Mouse (Mus musculus) thymus, postnatal 0 days (tissue): ENCODE measurements around the gene Glb1l3. TPM values are rescaled to one million over a fixed set of nuclear protein-coding genes. Genes with fewer than 3 reads are reported as not detected.
"Not testable (repeated sequence)": the region's sequence is repeated elsewhere in the genome, so short reads cannot be mapped to it uniquely, and the experiment has no call there.

ENCODE experiments used
- DNase-seq: peaks from one replicate; pipeline ENCODE4 v3.0.0-alpha.2; 2015; ENCODE audit warnings: low spot score
- polyA plus RNA-seq: library from polyadenylated mRNA; unstranded; fragments of >200 nt; fragmentation: Nextera tagmentation; extraction: Ambion mirVana; gene quantifications from 2 replicates; pipeline ENCODE4 v1.2.1, GENCODE M21; 2015

Glb1l3 gene
- not detected in 2 replicates for polyA plus RNA-seq

DNA sequence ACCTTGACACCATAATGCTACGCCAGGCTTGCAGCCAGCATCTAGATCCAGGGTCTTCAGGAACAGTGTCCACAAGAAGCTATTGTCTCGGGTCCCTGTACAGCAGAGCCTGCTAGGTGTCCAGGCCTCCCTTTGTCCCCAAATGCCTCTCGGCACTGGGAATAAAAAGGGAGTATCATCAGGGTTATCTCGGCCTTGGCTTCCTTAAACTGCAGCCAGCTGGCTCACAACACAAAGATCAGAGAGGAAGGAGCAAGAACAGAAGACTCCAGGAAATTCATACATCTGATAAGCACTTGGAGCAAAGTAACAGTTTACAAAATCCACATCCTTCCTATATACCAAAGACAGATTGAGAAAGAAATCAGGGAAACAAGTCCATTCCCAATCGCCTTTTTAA lies at the start of gene Glb1l3:
Gene Glb1l3 (minus strand): TSS at position 140 of the 400 bp plus-strand sequence.
- no peak for DNase-seq

DNA sequence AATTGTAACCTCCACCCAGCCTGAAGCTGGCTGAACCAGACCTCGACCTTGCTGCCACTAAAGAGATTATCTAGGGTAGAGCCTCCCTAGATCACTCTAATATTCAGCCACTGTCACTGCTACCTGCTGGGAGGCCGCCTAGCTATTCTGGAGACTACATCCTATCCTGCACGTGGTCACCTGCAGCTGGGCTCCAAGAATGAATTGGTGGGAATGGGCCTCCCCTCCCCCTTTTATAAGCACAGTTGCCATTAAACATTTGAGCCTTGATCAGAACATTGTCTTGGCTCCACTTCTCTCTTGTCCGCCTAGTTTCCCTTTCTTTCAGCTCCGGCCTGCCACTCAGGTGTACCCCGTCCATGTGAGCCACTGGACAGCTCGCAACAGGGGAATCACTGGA lies 9.2 kb upstream of the Glb1l3 start:
- not testable (repeated sequence) for DNase-seq

DNA sequence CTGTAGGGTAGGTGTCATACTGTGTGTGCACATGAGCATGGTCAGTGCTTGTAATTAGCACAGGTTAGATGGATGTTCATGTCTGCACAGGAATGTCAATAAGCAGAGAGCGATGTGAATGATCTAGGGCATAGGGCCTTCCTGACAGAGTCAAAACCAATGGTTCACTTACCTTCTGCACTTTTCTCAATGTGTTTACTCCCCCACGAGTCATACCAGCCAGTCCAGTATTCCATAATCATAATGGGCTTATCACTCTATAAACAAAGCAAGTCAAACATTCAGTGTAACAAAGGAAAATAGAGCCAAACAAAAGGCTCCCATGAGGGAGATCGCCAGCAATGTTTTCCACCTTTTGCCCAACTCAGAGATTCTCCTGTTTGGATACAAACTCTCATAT lies 29.6 kb downstream of the Glb1l3 start:
- DNase-seq = no peak

DNA sequence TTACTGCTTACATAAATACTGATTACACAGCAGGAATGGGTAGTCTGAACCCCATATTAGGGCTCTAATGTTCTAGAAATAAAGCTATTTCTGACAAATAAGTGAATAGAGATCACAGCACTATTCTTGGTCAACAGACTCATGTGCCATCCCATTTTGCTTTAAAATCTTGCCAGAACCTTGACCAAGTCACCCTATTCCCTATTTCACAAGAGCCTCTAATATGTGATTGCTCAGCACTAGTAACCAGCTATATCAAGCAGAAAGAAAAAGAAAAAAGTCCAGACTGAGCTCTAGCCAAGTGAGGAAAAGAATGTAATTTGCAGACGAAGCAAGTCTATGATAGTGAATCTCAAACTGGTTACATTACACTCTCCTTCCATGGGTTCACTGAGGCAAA lies 40.7 kb downstream of the Glb1l3 start:
- DNase-seq = no peak

DNA sequence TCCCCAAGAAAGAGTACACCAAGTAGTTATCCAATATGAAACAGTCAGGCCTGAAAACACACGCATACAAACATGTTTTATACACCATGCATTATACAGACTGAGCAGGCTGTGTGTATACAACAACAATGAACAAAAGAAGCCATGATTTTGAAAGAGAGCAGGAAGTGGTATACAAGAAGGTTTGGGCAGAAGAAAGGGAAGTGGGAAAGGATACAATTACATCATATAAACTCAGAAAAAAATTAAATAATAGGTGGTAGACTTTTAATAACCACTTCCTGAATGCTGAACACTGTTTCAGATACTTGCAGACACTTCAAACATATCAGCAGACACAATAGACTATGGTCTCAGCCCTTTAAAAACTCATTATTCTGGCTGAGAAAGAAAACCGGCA lies 52.0 kb downstream of the Glb1l3 start:
- no peak for DNase-seq

DNA sequence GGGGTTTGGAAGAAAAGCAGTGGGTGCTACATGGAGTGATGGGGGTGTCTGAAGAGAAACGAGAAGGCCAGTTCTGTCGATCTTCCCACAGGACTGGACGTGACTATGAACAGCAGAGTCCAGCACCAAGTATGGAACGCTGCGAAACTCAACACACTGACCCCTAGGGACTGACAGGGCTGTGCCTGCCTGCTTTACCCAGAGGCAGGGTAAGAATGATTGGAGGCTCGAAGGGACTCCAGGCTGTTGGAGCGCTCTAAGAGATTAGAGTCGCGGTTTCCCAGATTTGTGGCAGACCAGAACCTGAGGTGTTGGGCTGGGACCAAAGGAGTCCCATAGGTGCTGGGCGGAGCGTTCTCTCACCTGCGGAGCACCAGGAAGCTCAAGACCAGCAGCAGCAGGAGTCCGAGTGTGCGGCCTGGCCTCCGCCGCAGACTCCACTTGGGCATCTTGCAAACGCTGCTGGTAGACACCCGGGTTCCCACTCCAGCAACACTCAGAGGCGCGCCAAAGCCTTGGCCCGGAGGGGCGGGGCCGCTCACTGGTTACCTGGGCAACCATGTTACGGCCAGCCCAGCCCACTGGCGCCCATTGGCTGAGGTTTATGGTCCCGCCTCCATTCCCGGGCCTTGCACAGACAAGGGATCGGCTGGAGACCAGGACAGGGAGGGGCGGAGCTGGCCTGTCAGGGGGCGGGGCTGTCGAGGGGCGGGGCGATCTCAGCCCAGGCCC lies 54.6 kb downstream of the Glb1l3 start, which contains the start of gene Glb1l2:
Gene Glb1l2 (minus strand): TSS at position 534 of the 732 bp plus-strand sequence.
- peak; percentile 18 for DNase-seq

DNA sequence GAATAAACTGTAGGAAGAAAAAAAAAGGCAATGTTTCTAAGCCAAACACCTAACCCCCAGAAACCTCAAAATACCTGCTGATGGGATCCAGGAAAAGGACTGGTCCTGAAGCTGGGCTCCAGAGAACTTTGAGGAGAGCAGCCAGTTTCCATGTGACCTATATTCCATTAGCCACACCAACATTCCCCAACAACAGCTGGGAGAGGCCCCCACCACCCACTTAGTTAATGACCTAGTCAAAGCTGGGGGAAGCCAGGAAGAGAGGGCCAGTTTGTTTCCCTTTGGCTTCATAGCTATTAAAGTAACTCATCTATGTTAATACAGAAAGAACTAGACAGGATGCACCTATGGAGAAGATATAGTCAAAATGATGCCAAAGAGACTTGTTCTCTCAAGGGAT lies 56.4 kb downstream of the Glb1l3 start:
- DNase-seq = no peak

DNA sequence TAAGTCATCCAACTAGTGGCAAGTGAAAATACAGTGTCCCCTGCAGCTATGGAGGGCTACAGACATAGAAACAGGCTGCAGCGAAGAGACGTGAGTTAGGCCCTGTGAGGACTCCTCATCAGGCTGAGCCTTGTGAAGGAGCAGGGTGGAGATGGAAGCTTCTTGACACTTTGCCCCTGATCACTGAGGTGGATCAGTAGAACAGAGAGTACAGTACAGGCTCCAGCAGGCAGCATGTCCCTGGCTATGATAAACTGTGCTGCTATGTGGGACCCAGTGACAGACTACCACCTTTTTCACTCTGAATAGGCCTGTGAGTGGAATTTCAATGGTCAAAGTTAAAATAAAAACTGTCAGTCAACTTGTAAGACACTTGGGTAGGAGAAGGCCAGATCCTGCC lies 60.3 kb downstream of the Glb1l3 start:
- no peak for DNase-seq

DNA sequence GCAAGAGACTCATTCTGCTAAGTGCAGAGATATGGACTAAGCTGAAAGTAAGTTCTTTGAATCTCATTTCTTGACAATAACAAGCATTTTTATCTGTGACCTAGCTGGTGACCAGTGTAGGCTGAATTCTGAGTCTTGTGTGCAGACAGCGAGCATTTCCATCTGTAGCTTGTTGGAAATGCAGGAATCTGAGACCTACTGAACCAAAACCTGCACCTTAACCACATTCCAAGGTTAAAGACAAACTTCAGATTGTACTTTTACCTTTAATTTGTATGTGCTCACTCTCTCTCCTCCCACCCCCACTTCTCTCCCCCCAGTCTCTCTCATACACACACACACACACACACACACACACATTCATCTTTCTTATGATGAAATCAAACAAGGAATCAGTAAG lies 62.0 kb downstream of the Glb1l3 start:
- DNase-seq = no peak

DNA sequence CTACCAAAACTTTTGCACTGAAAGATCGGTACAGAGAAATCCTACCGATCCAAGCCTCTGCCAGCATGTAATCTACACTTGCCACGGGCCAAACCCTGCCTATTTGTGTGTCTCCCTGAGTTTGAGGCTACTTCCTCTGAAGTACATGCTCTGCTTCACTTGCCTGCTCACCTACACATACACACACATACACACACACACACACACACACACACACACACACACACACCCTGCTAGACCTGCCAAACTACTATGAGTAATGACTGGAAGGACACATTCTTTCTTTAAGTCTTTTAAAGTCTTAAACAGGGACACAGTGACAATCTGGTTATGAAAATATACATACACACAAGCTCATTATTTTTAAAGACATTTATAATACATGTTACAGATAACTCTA lies 62.5 kb downstream of the Glb1l3 start:
- no peak for DNase-seq

DNA sequence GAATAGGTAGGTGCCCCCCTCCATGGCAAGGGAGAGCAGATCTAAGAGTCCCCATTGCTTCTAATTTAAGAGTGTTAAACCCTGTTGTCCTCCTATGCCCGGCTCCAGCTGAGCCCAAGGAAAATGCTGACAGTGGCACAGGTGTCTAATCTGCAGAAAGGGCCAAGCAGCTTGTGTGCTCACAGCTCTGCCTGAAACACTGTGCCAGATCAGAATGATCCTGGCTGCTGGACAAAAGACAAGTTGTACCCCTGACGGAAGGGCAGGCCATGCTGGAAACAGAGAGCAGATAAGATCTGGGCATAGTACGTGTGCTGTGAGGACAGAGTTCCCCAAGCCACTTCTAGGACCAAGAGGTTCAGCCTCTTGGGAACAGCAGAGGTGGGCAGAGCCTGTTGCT lies 67.9 kb downstream of the Glb1l3 start:
- no peak for DNase-seq

DNA sequence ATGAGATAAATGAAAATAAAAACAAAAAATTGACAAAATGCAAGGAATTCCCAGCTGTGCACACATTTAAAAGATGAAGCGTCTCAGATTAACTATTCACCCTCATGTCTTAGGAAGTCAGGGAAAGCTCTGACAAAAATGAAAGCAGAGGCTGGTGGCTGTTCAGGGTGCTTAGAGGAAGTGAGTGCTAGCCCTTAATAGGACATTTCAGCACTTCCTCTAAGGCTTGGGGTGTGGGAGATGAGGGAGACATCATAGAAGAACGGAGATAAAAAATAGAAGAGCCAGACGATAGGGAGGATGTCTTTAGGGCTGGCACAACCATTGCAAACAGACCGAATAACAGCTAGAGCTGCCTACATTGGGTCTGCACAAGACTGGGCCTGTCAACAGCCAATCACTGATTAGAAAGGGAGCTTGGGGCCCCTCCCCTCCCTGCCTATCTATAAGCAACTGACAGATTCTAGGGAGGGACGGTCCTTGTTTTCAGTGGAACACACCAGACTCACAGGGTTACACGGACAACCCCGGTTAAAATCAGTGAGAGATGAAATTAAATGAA lies 77.2 kb downstream of the Glb1l3 start:
- DNase-seq = no peak

DNA sequence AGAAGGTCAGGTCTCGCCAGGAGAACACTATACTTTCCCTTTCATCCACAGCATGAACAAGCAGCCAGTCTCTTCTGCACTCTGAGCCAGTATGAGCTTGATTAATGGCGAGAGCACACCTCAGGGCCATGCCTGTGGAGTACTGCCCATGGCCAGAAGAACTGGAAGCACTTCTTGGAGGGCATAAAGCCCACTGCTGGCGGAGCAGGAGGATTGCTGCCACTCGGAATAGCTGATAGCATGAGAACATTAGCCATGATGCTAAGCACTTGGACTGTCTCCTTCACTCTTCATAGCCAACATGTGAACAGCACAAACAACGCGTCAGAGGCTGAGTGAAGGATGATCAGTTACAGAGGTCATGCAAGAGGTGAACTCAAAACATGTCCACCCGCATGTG lies 82.3 kb downstream of the Glb1l3 start:
- DNase-seq = no peak

DNA sequence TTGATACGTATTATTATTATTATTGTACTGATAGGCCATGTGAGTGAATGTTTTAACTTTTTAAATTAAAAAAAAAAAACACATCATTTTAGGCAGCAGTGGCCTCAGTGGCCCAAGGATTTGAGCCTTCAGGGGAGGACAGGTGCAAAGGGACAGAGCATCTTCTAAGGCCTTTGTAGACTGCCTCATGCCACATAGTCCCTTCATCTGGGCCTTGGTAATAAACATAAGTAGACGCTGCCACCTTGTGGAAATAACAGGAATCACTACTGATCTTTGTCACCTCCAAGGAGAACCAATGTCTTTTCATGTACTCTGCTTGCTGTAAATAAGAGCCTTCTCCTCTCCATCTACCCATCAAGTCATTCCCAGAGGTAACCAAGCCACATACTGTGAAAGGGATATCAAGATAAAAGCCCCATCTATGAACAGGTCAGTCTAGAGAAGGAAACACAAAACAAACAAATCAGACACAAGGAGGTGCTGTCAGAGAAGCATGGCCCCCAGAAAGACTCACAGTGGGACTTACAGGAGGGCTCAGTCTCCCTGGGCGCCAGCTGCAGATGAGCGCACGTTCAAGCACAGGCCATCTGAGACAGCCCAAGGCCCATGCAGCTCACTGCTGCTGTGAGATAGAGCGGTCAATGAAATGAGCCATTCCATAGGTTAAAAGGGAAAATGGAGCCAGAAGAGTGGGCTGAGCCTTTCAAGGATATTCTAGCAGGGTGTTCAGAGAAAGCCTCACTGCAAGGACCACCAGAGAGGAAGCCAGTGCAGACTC lies 84.4 kb downstream of the Glb1l3 start:
- DNase-seq = peak; percentile 15

DNA sequence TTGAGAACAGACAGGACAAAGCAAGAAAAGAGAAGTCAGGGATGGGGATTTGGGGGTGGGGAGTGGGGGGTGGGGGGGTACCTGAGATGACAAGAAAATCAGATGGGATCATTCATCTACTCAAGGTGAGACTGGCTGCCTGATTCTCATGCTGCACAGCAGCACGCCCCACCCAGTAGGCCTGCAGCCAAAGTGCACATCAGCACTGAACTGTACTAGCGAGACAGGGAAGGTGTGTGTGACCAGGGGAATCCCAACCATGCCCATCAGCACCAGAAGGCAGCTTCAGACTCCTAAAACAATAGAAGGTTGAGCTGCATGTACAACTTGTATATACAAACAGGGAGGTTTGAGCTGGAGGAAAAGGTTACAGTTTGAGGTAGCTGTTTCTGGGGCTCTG lies 85.0 kb downstream of the Glb1l3 start:
- no peak for DNase-seq

DNA sequence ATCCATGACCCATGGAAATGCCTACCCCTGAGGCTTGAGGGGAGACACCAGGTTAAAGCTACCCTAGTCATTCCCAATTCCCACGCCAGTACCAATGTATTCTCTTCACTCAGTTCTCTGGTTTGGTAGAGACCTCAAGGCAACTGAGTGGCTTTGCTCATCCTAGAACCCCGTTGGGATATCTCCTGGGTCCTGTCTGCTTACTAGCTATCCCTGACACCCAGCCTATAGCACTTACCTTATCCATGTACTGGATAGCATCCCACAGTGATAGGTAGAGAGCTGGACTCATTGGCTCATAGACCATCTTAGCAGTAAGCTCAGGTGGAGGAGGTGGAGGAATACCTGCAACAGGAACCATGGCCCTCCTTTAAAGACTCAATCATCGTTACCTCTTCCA lies 92.5 kb downstream of the Glb1l3 start:
- no peak for DNase-seq

Other genes with a start within 250 kb of the Glb1l3 start
- gene B3gat1, start 127.2 kb downstream of the Glb1l3 start, polyA plus RNA-seq = not detected in 2 replicates
- 0.27 and 0.35 TPM in 2 replicates for gene Glb1l2, start 54.4 kb downstream of the Glb1l3 start, polyA plus RNA-seq
- gene Gm1110, start 62.2 kb upstream of the Glb1l3 start, polyA plus RNA-seq = not detected in 2 replicates
- 26.7 and 26.9 TPM in 2 replicates for gene Acad8, start 138.7 kb upstream of the Glb1l3 start, polyA plus RNA-seq
- gene Thyn1, start 138.8 kb upstream of the Glb1l3 start, polyA plus RNA-seq = 139 and 141 TPM in 2 replicates
- 31.3 and 34.3 TPM in 2 replicates for gene Vps26b, start 169.2 kb upstream of the Glb1l3 start, polyA plus RNA-seq
- gene Ncapd3, start 169.3 kb upstream of the Glb1l3 start, polyA plus RNA-seq = 36.3 and 38.7 TPM in 2 replicates